ENCODE assay signal across 25 mouse cellular contexts in the genomic region with DNA sequence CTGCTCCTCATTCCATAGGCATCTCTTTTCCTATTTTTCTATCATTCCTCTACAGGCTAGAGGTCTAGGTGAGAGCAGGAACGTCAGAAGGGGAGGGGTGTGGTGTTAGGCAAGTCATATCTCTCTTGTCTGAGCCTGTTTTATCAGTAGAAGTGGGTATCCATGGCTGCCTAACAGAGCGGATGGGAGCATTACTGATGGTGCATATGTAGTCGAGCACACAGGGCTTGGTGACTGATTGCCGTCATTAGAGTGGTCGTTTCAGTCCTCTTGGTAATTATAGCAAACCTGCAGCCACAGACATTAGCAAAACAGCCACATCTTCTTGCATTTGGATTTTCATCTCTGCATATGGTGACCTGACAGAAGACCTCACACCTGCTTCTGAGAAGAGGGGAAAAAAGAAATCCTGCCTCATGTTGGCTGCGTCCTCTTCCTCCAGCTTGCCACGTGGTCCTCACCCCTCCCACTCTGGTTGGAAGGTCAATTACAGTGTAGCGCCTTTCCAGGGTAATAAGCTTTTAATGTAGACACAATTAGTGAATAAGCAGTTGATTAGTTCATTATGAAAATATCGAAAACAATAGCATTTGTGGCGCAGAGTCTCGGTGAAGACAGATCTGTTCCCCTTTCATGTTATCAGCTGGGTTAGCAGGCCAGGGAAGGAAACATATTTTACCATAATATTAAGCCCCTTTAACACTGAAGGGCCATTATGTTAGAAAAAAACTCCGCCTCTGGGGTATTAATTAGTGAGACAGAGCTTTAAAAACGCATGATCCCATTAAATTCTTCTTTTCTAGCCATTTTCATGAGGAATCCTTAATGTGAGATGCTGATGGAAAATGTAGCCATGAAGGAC.
DNase-seq lines count a peak whose midpoint lies in the region; ATAC-seq and TF ChIP-seq lines count a peak whose summit lies in the region.
"Had no signal": no experiment of that assay in that cellular context is flagged by ENCODE, and none has a peak within 500 bp of the region (broad histone marks: within the 10 kb centered on the region; RNA-seq: fewer than 3 reads in every experiment).

No protein-coding gene starts in this region.

- ATAC-seq in midbrain, embryonic 12.5 days (ENCODE audit: low FRiP score, low read depth) = peak; percentile 58
- peak; percentile 74 for ATAC-seq in forebrain, embryonic 13.5 days
- peak; percentile 76 for ATAC-seq in hindbrain, embryonic 13.5 days (ENCODE audit: low FRiP score)
- ATAC-seq in neural tube, embryonic 14.5 days (ENCODE audit: low read depth) = peak; percentile 31; the same call in 1 of the 2 replicates
- no peak for ATAC-seq in megakaryocyte-erythroid progenitor cell, adult 5-6 weeks (replicated peaks; ENCODE audit: low FRiP score, low TSS enrichment, poor library complexity, severe bottlenecking)
- ATAC-seq: intestine, embryonic 15.5 days; liver, embryonic 12.5 days had no signal

- H3K9me3 ChIP-seq in midbrain, embryonic 12.5 days = no peaks in the 10 kb centered on the region
- H3K9me3 ChIP-seq in midbrain, embryonic 10.5 days (replicated peaks) = no peaks in the 10 kb centered on the region
- H3K9me3 ChIP-seq in forebrain, embryonic 13.5 days (replicated peaks) = no peaks in the 10 kb centered on the region
- no peaks in the 10 kb centered on the region for H3K9me3 ChIP-seq in hindbrain, embryonic 13.5 days
- no peaks in the 10 kb centered on the region for H3K9me3 ChIP-seq in neural tube, embryonic 14.5 days (ENCODE audit: control insufficient read depth, low read length)
- H3K9me3 ChIP-seq: embryonic facial prominence, embryonic 12.5 days; heart, embryonic 13.5 days; intestine, embryonic 15.5 days; limb, embryonic 12.5 days; liver, embryonic 12.5 days; stomach, embryonic 15.5 days had no signal

- H3K36me3 ChIP-seq in midbrain, embryonic 12.5 days = no peaks in the 10 kb centered on the region
- no peaks in the 10 kb centered on the region for H3K36me3 ChIP-seq in midbrain, embryonic 10.5 days
- H3K36me3 ChIP-seq in forebrain, embryonic 13.5 days (ENCODE audit: poor library complexity, severe bottlenecking) = no peaks in the 10 kb centered on the region
- H3K36me3 ChIP-seq in hindbrain, embryonic 13.5 days = no peaks in the 10 kb centered on the region
- H3K36me3 ChIP-seq in neural tube, embryonic 14.5 days (ENCODE audit: control insufficient read depth, insufficient read depth, low read length) = no peaks in the 10 kb centered on the region
- H3K36me3 ChIP-seq: embryonic facial prominence, embryonic 12.5 days; heart, embryonic 13.5 days; intestine, embryonic 15.5 days; limb, embryonic 12.5 days; liver, embryonic 12.5 days; stomach, embryonic 15.5 days had no signal

- 70% methylated on average over 13 of the region's 13 CpGs for WGBS in midbrain, embryonic 12.5 days
- WGBS in midbrain, embryonic 10.5 days = 84% methylated on average over 13 of the region's 13 CpGs
- 44% methylated on average over 13 of the region's 13 CpGs for WGBS in forebrain, embryonic 13.5 days
- WGBS in hindbrain, embryonic 13.5 days = 50% methylated on average over 13 of the region's 13 CpGs
- WGBS in neural tube, embryonic 14.5 days = 45% methylated on average over 13 of the region's 13 CpGs
- WGBS in cerebellum, adult 2 months = 81% methylated on average over 13 of the region's 13 CpGs

- peak overlapping the region; percentile 43 for H3K27ac ChIP-seq in midbrain, embryonic 12.5 days (replicated peaks)
- no peak overlapping the region for H3K27ac ChIP-seq in midbrain, embryonic 10.5 days (replicated peaks)
- no peak overlapping the region for H3K27ac ChIP-seq in forebrain, embryonic 13.5 days
- H3K27ac ChIP-seq in hindbrain, embryonic 13.5 days = peak overlapping the region; percentile 79
- no peak overlapping the region for H3K27ac ChIP-seq in neural tube, embryonic 14.5 days (ENCODE audit: low read depth, low read length)
- no peak overlapping the region for H3K27ac ChIP-seq in cerebellum, adult 2 months (ENCODE audit: insufficient read depth, low read length)
- H3K27ac ChIP-seq: heart, embryonic 13.5 days; intestine, embryonic 15.5 days; limb, embryonic 12.5 days; liver, embryonic 12.5 days; stomach, embryonic 15.5 days had no signal

- no peak for TF ChIP-seq POLR2A in cerebellum, adult 2 months (IDR thresholded peaks at IDR 0.05; ENCODE audit: borderline replicate concordance, insufficient read depth, low read length)

- DNase-seq in midbrain, embryonic 10.5 days (ENCODE audit: low spot score) = no peak
- DNase-seq in cerebellum, adult 2 months = no peak
- DNase-seq: B cell, adult 2 months; cerebellum, adult 9-11 months; gastrocnemius, postnatal 14 days; heart, adult 18-20 months; kidney, adult 9 months; kidney, postnatal 36 days; layer of hippocampus, adult 9-11 months; lung, adult 2 months; right cerebral cortex, postnatal 25 days; thymus, adult 18-20 months; thymus, postnatal 4 days had no signal

- no peak overlapping the region for H3K9ac ChIP-seq in midbrain, embryonic 12.5 days (replicated peaks)
- H3K9ac ChIP-seq in forebrain, embryonic 13.5 days = no peak overlapping the region
- no peak overlapping the region for H3K9ac ChIP-seq in hindbrain, embryonic 13.5 days
- no peak overlapping the region for H3K9ac ChIP-seq in neural tube, embryonic 14.5 days (replicated peaks; ENCODE audit: low read depth, low read length)
- H3K9ac ChIP-seq: embryonic facial prominence, embryonic 12.5 days; heart, embryonic 13.5 days; intestine, embryonic 15.5 days; limb, embryonic 12.5 days; liver, embryonic 12.5 days; stomach, embryonic 15.5 days had no signal

- no peak for TF ChIP-seq CTCF in cerebellum, adult 2 months (IDR thresholded peaks at IDR 0.05; ENCODE audit: borderline replicate concordance, insufficient read depth, low read depth, low read length)

- H3K4me2 ChIP-seq in midbrain, embryonic 12.5 days (replicated peaks) = no peak overlapping the region
- H3K4me2 ChIP-seq in forebrain, embryonic 13.5 days = peak overlapping the region; percentile 3
- H3K4me2 ChIP-seq in hindbrain, embryonic 13.5 days = 0 out of 2 replicates have a peak overlapping the region, but pooled peaks have one; percentile 19
- H3K4me2 ChIP-seq in neural tube, embryonic 14.5 days (ENCODE audit: low read depth, low read length) = no peak overlapping the region
- H3K4me2 ChIP-seq: embryonic facial prominence, embryonic 12.5 days; heart, embryonic 13.5 days; intestine, embryonic 15.5 days; limb, embryonic 12.5 days; liver, embryonic 12.5 days; stomach, embryonic 15.5 days had no signal

- no peak overlapping the region for H3K4me3 ChIP-seq in midbrain, embryonic 12.5 days
- H3K4me3 ChIP-seq in midbrain, embryonic 10.5 days = no peak overlapping the region
- H3K4me3 ChIP-seq in forebrain, embryonic 13.5 days = no peak overlapping the region
- H3K4me3 ChIP-seq in hindbrain, embryonic 13.5 days = no peak overlapping the region
- no peak overlapping the region for H3K4me3 ChIP-seq in neural tube, embryonic 14.5 days (ENCODE audit: low read depth, low read length)
- no peak overlapping the region for H3K4me3 ChIP-seq in cerebellum, adult 2 months (replicated peaks; ENCODE audit: insufficient read depth, low read depth, low read length)
- H3K4me3 ChIP-seq: embryonic facial prominence, embryonic 12.5 days; erythroblast, embryonic 14.5 days; heart, embryonic 13.5 days; intestine, embryonic 15.5 days; limb, embryonic 12.5 days; liver, embryonic 12.5 days; stomach, embryonic 15.5 days had no signal

- H3K4me1 ChIP-seq in midbrain, embryonic 12.5 days = no peaks in the 10 kb centered on the region; the same call in 1 of the 2 replicates
- no peaks in the 10 kb centered on the region for H3K4me1 ChIP-seq in midbrain, embryonic 10.5 days
- peaks cover 15% of the 10 kb centered on the region for H3K4me1 ChIP-seq in forebrain, embryonic 13.5 days
- peaks cover 17% of the 10 kb centered on the region for H3K4me1 ChIP-seq in hindbrain, embryonic 13.5 days (replicated peaks)
- peaks cover 10% of the 10 kb centered on the region for H3K4me1 ChIP-seq in neural tube, embryonic 14.5 days (ENCODE audit: control insufficient read depth, insufficient read depth, low read length)
- no peaks in the 10 kb centered on the region for H3K4me1 ChIP-seq in cerebellum, adult 2 months (ENCODE audit: control insufficient read depth, insufficient read depth, low read length)
- H3K4me1 ChIP-seq: embryonic facial prominence, embryonic 12.5 days; heart, embryonic 13.5 days; intestine, embryonic 15.5 days; limb, embryonic 12.5 days; liver, embryonic 12.5 days; stomach, embryonic 15.5 days had no signal

- no peaks in the 10 kb centered on the region for H3K27me3 ChIP-seq in midbrain, embryonic 12.5 days
- no peaks in the 10 kb centered on the region for H3K27me3 ChIP-seq in midbrain, embryonic 10.5 days (ENCODE audit: low read depth, poor library complexity, severe bottlenecking)
- no peaks in the 10 kb centered on the region for H3K27me3 ChIP-seq in forebrain, embryonic 13.5 days
- H3K27me3 ChIP-seq in hindbrain, embryonic 13.5 days = no peaks in the 10 kb centered on the region
- H3K27me3 ChIP-seq in neural tube, embryonic 14.5 days (ENCODE audit: control insufficient read depth, insufficient read depth, low read length) = no peaks in the 10 kb centered on the region
- H3K27me3 ChIP-seq in cerebellum, adult 2 months (ENCODE audit: control insufficient read depth, insufficient read depth, low read length) = no peaks in the 10 kb centered on the region
- H3K27me3 ChIP-seq: embryonic facial prominence, embryonic 12.5 days; heart, embryonic 13.5 days; intestine, embryonic 15.5 days; limb, embryonic 12.5 days; liver, embryonic 12.5 days; stomach, embryonic 15.5 days had no signal

Comparison
In these comparisons a context has a peak if more than half of its experiments do, and no peak if none do; other contexts are left out.
1. H3K27ac ChIP-seq: peak in midbrain, embryonic 12.5 days (single experiment) and hindbrain, embryonic 13.5 days (single experiment); none in midbrain, embryonic 10.5 days (single experiment), forebrain, embryonic 13.5 days (single experiment), neural tube, embryonic 14.5 days (single experiment) and cerebellum, adult 2 months (single experiment).
2. H3K4me2 ChIP-seq: peak in forebrain, embryonic 13.5 days (single experiment) and hindbrain, embryonic 13.5 days (single experiment); none in midbrain, embryonic 12.5 days (single experiment) and neural tube, embryonic 14.5 days (single experiment).